Mouse (Mus musculus) kidney, embryonic 14.5 days (tissue): ENCODE data around the gene Fhit. TPM values are rescaled to one million over a fixed set of nuclear protein-coding genes. Genes with fewer than 3 reads are reported as not detected.
A peak's percentile ranks its signal among the peaks of the same experiment; 100 is the strongest.

ENCODE experiments used
- ATAC-seq: fragments of 200-750 bp; cut with Nextera tagmentation; 2 replicates; pipeline ENCODE4 v1.8.0; 2017; ENCODE audit warnings: moderate number of reproducible peaks, mild to moderate bottlenecking, moderate TSS enrichment, moderate library complexity; ENCODE audit not compliant: low FRiP score, low TSS enrichment
- H3K27ac ChIP-seq: fragments of 300-500 bp; sonication (generic); 2 replicates; pipeline ENCODE4 v1.5.1; 2014; ENCODE audit warnings: low read depth, mild to moderate bottlenecking, low read length, moderate library complexity, mixed read lengths
- H3K27me3 ChIP-seq: fragments of 300-500 bp; sonication (generic); 2 replicates; pipeline ENCODE4 v1.6.1; 2014; ENCODE audit warnings: mild to moderate bottlenecking, low read length; ENCODE audit not compliant: control insufficient read depth, insufficient read depth
- H3K36me3 ChIP-seq: fragments of 300-500 bp; sonication (generic); 2 replicates; pipeline ENCODE4 v1.6.1; 2014; ENCODE audit warnings: low read length, mixed read lengths; ENCODE audit not compliant: control insufficient read depth, insufficient read depth
- H3K4me1 ChIP-seq: fragments of 300-500 bp; sonication (generic); 2 replicates; pipeline ENCODE4 v1.6.1; 2014; ENCODE audit warnings: low read length, mixed read lengths; ENCODE audit not compliant: control insufficient read depth, insufficient read depth
- H3K4me2 ChIP-seq: fragments of 300-500 bp; sonication (generic); replicated peaks from 2 replicates; pipeline ENCODE4 v1.6.1; 2014; ENCODE audit warnings: low read depth, mild to moderate bottlenecking, low read length
- H3K4me3 ChIP-seq: fragments of 300-500 bp; sonication (generic); 2 replicates; pipeline ENCODE4 v1.5.1; 2014; ENCODE audit warnings: mild to moderate bottlenecking, low read length
- H3K9ac ChIP-seq: fragments of 300-500 bp; sonication (generic); 2 replicates; pipeline ENCODE4 v1.6.1; 2014; ENCODE audit warnings: low read depth, mild to moderate bottlenecking, low read length, moderate library complexity
- H3K9me3 ChIP-seq: fragments of 300-500 bp; sonication (generic); 2 replicates; pipeline ENCODE4 v1.6.1; 2016; ENCODE audit warnings: low read length; ENCODE audit not compliant: control insufficient read depth
- WGBS: fragments of 180-500 bp; shearing (Covaris S2); extraction: QIAGEN DNeasy Blood & Tissue Kit; methylation state at CpG from one replicate; pipeline ENCODE4 v1.1.7; 2014; 5-methylcytosine and 5-hydroxymethylcytosine counted together
- polyA plus RNA-seq: library from polyadenylated mRNA; unstranded; fragments of >200 nt; fragmentation: Nextera tagmentation; extraction: Ambion mirVana; gene quantifications from 2 replicates; pipeline ENCODE4 v1.2.1, GENCODE M21; 2014

Fhit gene
- polyA plus RNA-seq, 1 experiment from 2014 or later, result 7.0 TPM

GRCm38 (mm10) chr14:10047123-10047783 lies 1114.6 kb downstream of the Fhit start:
- Histone ChIP-seq H3K4me3 (no peak overlapping the region), H3K36me3 (no peaks in the 10 kb centered on the region), H3K4me2 (no peak overlapping the region), H3K4me1 (no peaks in the 10 kb centered on the region), H3K9ac (no peak overlapping the region), H3K27ac (no peak overlapping the region), H3K9me3 (0 out of 2 replicates have a peak, but pooled peaks cover 2% of the 10 kb centered on the region), H3K27me3 (no peaks in the 10 kb centered on the region)
- no peak for ATAC-seq
- 82% methylated on average over 2 of the region's 2 CpGs for WGBS

GRCm38 (mm10) chr14:10046336-10047122 lies 1115.3 kb downstream of the Fhit start:
- no peaks in the 10 kb centered on the region for H3K4me1 ChIP-seq
- H3K4me3 ChIP-seq, result no peak overlapping the region
- 0 out of 2 replicates have a peak, but pooled peaks cover 2% of the 10 kb centered on the region for H3K9me3 ChIP-seq
- no peak overlapping the region for H3K27ac ChIP-seq
- H3K4me2 ChIP-seq, result no peak overlapping the region
- H3K27me3 ChIP-seq, result no peaks in the 10 kb centered on the region
- H3K9ac ChIP-seq, result no peak overlapping the region
- peak; percentile 55; the same call in 1 of the 2 replicates for ATAC-seq
- WGBS, result 18% methylated on average over 7 of the region's 7 CpGs
- H3K36me3 ChIP-seq, result no peaks in the 10 kb centered on the region

- WGBS, result 92% methylated on average over 6 of the region's 6 CpGs
- H3K4me2 ChIP-seq, result no peak overlapping the region
- no peak for ATAC-seq
- H3K4me3 ChIP-seq, result no peak overlapping the region
- no peaks in the 10 kb centered on the region for H3K36me3 ChIP-seq
- H3K4me1 ChIP-seq, result no peaks in the 10 kb centered on the region
- no peak overlapping the region for H3K27ac ChIP-seq
- H3K9ac ChIP-seq, result no peak overlapping the region
- no peaks in the 10 kb centered on the region for H3K9me3 ChIP-seq
- H3K27me3 ChIP-seq, result no peaks in the 10 kb centered on the region
These were observed 1123.8 kb downstream of the Fhit start for GRCm38 (mm10) chr14:10038021-10038420.

GRCm38 (mm10) chr14:10036685-10037215 lies 1125.1 kb downstream of the Fhit start:
- Histone ChIP-seq H3K9ac (no peak overlapping the region), H3K4me1 (no peaks in the 10 kb centered on the region), H3K27ac (no peak overlapping the region), H3K4me3 (no peak overlapping the region), H3K36me3 (no peaks in the 10 kb centered on the region), H3K27me3 (no peaks in the 10 kb centered on the region), H3K9me3 (no peaks in the 10 kb centered on the region), H3K4me2 (no peak overlapping the region)
- ATAC-seq, result no peak
- 83% methylated on average over 2 of the region's 2 CpGs for WGBS

- no peaks in the 10 kb centered on the region for H3K4me1 ChIP-seq
- no peak for ATAC-seq
- H3K9me3 ChIP-seq, result no peaks in the 10 kb centered on the region
- H3K27me3 ChIP-seq, result no peaks in the 10 kb centered on the region
- 38% methylated on average over 3 of the region's 3 CpGs for WGBS
- no peaks in the 10 kb centered on the region for H3K36me3 ChIP-seq
- no peak overlapping the region for H3K9ac ChIP-seq
- H3K4me2 ChIP-seq, result no peak overlapping the region
- H3K4me3 ChIP-seq, result no peak overlapping the region
- no peak overlapping the region for H3K27ac ChIP-seq
These were observed 1126.2 kb downstream of the Fhit start for GRCm38 (mm10) chr14:10035682-10036081.

GRCm38 (mm10) chr14:10035270-10035669 lies 1126.6 kb downstream of the Fhit start:
- no peak overlapping the region for H3K27ac ChIP-seq

GRCm38 (mm10) chr14:10023382-10023781 lies 1138.5 kb downstream of the Fhit start:
- H3K4me2 ChIP-seq, result no peak overlapping the region
- no peaks in the 10 kb centered on the region for H3K27me3 ChIP-seq
- H3K27ac ChIP-seq, result no peak overlapping the region
- H3K9ac ChIP-seq, result no peak overlapping the region
- 83% methylated on average over 2 of the region's 2 CpGs for WGBS
- H3K9me3 ChIP-seq, result no peaks in the 10 kb centered on the region
- no peaks in the 10 kb centered on the region for H3K36me3 ChIP-seq
- no peak overlapping the region for H3K4me3 ChIP-seq
- ATAC-seq, result no peak
- no peaks in the 10 kb centered on the region for H3K4me1 ChIP-seq

More at GRCm38 (mm10) chr14:10035270-10035669, 1126.6 kb downstream of the Fhit start:
- no peak overlapping the region for H3K4me2 ChIP-seq
- no peaks in the 10 kb centered on the region for H3K36me3 ChIP-seq
- no peaks in the 10 kb centered on the region for H3K9me3 ChIP-seq
- no peaks in the 10 kb centered on the region for H3K4me1 ChIP-seq
- H3K9ac ChIP-seq, result no peak overlapping the region
- H3K27me3 ChIP-seq, result no peaks in the 10 kb centered on the region
- no peak overlapping the region for H3K4me3 ChIP-seq
- WGBS, result 72% methylated on average over 2 of the region's 2 CpGs
- no peak for ATAC-seq

- ATAC-seq, result no peak
- Histone ChIP-seq H3K36me3 (no peaks in the 10 kb centered on the region), H3K27me3 (no peaks in the 10 kb centered on the region), H3K9ac (no peak overlapping the region), H3K4me2 (no peak overlapping the region), H3K4me3 (no peak overlapping the region), H3K27ac (no peak overlapping the region), H3K9me3 (no peaks in the 10 kb centered on the region), H3K4me1 (no peaks in the 10 kb centered on the region)
- WGBS, result 88% methylated on average over 2 of the region's 2 CpGs
These were observed 1139.5 kb downstream of the Fhit start for GRCm38 (mm10) chr14:10022304-10022703.
